Mouse (Mus musculus): Measurements from ENCODE around the gene Pak7. TPM values are rescaled to one million over a fixed set of nuclear protein-coding genes. Genes with fewer than 3 reads are reported as not detected.

The Pak7 gene
- polyA plus RNA-seq, 1 experiment = not detected

GRCm38 (mm10) chr2:136297371-136297770 lies 90.4 kb downstream of the Pak7 start:
- TF ChIP-seq GATA1 (IDR thresholded peaks at IDR 0.05; ENCODE audit: low read length) = no peak

- no peak for TF ChIP-seq GATA1 (IDR thresholded peaks at IDR 0.05; ENCODE audit: low read length)
These were observed 105.7 kb downstream of the Pak7 start for GRCm38 (mm10) chr2:136282043-136282442.

GRCm38 (mm10) chr2:136231228-136231627 lies 156.5 kb downstream of the Pak7 start:
- no peak for TF ChIP-seq GATA1 (IDR thresholded peaks at IDR 0.05; ENCODE audit: low read length)

- no peak for TF ChIP-seq GATA1 (IDR thresholded peaks at IDR 0.05; ENCODE audit: low read length)
These were observed 183.7 kb downstream of the Pak7 start for GRCm38 (mm10) chr2:136204034-136204433.

- TF ChIP-seq GATA1 (IDR thresholded peaks at IDR 0.05; ENCODE audit: low read length) = no peak
These were observed 212.7 kb downstream of the Pak7 start for GRCm38 (mm10) chr2:136175030-136175429.

GRCm38 (mm10) chr2:136150752-136151151 lies 237.0 kb downstream of the Pak7 start:
- TF ChIP-seq GATA1 (IDR thresholded peaks at IDR 0.05; ENCODE audit: low read length) = no peak

- no peak for TF ChIP-seq GATA1 (IDR thresholded peaks at IDR 0.05; ENCODE audit: low read length)
These were observed 238.2 kb downstream of the Pak7 start for GRCm38 (mm10) chr2:136149530-136149929.

GRCm38 (mm10) chr2:136148999-136149398 lies 238.8 kb downstream of the Pak7 start:
- TF ChIP-seq GATA1 (IDR thresholded peaks at IDR 0.05; ENCODE audit: low read length) = no peak

- TF ChIP-seq GATA1 (IDR thresholded peaks at IDR 0.05; ENCODE audit: low read length) = no peak
These were observed 247.0 kb downstream of the Pak7 start for GRCm38 (mm10) chr2:136140807-136141206.

GRCm38 (mm10) chr2:136139159-136140069 lies 248.4 kb downstream of the Pak7 start:
- no peak for TF ChIP-seq GATA1 (IDR thresholded peaks at IDR 0.05; ENCODE audit: low read length)

- no peak for TF ChIP-seq GATA1 (IDR thresholded peaks at IDR 0.05; ENCODE audit: low read length)
These were observed 249.3 kb downstream of the Pak7 start for GRCm38 (mm10) chr2:136138451-136138850.

GRCm38 (mm10) chr2:136121867-136122266 lies 265.9 kb downstream of the Pak7 start:
- TF ChIP-seq GATA1 (IDR thresholded peaks at IDR 0.05; ENCODE audit: low read length) = no peak

- no peak for TF ChIP-seq GATA1 (IDR thresholded peaks at IDR 0.05; ENCODE audit: low read length)
These were observed 269.8 kb downstream of the Pak7 start for GRCm38 (mm10) chr2:136118006-136118405.

- no peak for TF ChIP-seq GATA1 (IDR thresholded peaks at IDR 0.05; ENCODE audit: low read length)
These were observed 274.4 kb downstream of the Pak7 start for GRCm38 (mm10) chr2:136113374-136113773.

- no peak for TF ChIP-seq GATA1 (IDR thresholded peaks at IDR 0.05; ENCODE audit: low read length)
These were observed 278.8 kb downstream of the Pak7 start for GRCm38 (mm10) chr2:136109038-136109363.

GRCm38 (mm10) chr2:136108124-136109037 lies 279.4 kb downstream of the Pak7 start:
- TF ChIP-seq GATA1 (IDR thresholded peaks at IDR 0.05; ENCODE audit: low read length) = no peak
